14 mouse cellular contexts compared by ENCODE assay signal in the genomic region with DNA sequence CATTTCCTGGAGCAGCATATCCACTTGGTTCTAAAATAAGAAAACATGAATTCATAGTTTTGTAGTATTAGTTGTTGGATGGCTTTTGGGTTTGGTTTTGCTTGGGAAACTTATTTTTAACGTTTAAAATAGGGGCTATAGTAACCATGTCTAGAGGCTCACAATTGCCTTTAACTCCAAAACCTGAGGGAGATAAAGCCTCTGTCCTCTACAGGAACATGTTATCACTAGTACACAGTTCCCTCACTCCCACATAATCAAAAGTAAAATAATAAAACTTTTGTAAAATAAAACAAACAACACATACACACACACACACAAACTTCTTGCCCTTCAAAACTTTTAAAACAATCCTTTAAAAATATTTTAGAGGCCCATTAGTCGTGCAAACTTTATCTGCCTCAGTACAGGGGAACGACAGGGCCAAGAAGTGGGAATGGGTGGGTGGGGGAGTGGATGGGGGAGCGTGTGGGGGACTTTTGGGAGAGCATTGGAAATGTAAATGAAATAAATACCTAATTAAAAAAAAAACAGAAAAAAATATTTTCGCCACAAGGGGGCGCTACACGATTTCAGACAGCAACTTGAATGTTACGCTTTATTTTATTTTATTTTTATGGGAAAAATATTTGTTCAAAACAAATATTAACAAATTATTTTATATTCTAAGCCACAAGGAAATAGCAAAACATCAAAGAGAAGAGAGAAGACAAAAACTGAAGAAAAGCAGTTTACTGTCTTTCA. TPM values are rescaled to one million over a fixed set of nuclear protein-coding genes. Genes with fewer than 3 reads are reported as not detected.
A peak's percentile ranks its signal among the peaks of the same experiment; 100 is the strongest.
DNase-seq lines count a peak whose midpoint lies in the region; ATAC-seq and TF ChIP-seq lines count a peak whose summit lies in the region.
"Had no signal": no experiment of that assay in that cellular context is flagged by ENCODE, and none has a peak within 500 bp of the region (broad histone marks: within the 10 kb centered on the region; RNA-seq: fewer than 3 reads in every experiment).

No protein-coding gene starts in this region.

- ATAC-seq in kidney, postnatal 0 days (replicated peaks; ENCODE audit: low FRiP score, low read depth): no peak
- no peak for ATAC-seq in kidney, embryonic 15.5 days (replicated peaks; ENCODE audit: low FRiP score)
- ATAC-seq: intestine, embryonic 15.5 days had no signal

- no peak overlapping the region for H3K27ac ChIP-seq in kidney, postnatal 0 days
- no peak overlapping the region for H3K27ac ChIP-seq in kidney, embryonic 15.5 days
- no peak overlapping the region for H3K27ac ChIP-seq in forebrain, embryonic 10.5 days
- H3K27ac ChIP-seq: intestine, embryonic 15.5 days; limb, embryonic 12.5 days had no signal

- TF ChIP-seq CTCF in kidney, postnatal 0 days (IDR thresholded peaks at IDR 0.05; ENCODE audit: low read depth): peak; percentile 47
- no peak for TF ChIP-seq CTCF in brain, embryonic 14.5 days (IDR thresholded peaks at IDR 0.05; ENCODE audit: borderline replicate concordance, extremely low read depth, insufficient read depth, insufficient read length)

- H3K9me3 ChIP-seq in kidney, postnatal 0 days (replicated peaks; ENCODE audit: low read length): no peaks in the 10 kb centered on the region
- H3K9me3 ChIP-seq in kidney, embryonic 15.5 days (replicated peaks): no peaks in the 10 kb centered on the region
- H3K9me3 ChIP-seq in forebrain, embryonic 10.5 days: no peaks in the 10 kb centered on the region
- H3K9me3 ChIP-seq: intestine, embryonic 15.5 days; limb, embryonic 12.5 days; megakaryocyte, embryonic 14.5 days had no signal

- no peak overlapping the region for H3K9ac ChIP-seq in kidney, postnatal 0 days (ENCODE audit: low read depth, low read length)
- no peak overlapping the region for H3K9ac ChIP-seq in kidney, embryonic 15.5 days
- H3K9ac ChIP-seq: intestine, embryonic 15.5 days; limb, embryonic 12.5 days had no signal

- no peaks in the 10 kb centered on the region for H3K4me1 ChIP-seq in kidney, postnatal 0 days (replicated peaks; ENCODE audit: insufficient read depth, low read length)
- H3K4me1 ChIP-seq in kidney, embryonic 15.5 days: no peaks in the 10 kb centered on the region
- H3K4me1 ChIP-seq in forebrain, embryonic 10.5 days: no peaks in the 10 kb centered on the region
- H3K4me1 ChIP-seq: intestine, embryonic 15.5 days; limb, embryonic 12.5 days had no signal

- H3K4me3 ChIP-seq in kidney, postnatal 0 days (replicated peaks; ENCODE audit: low read depth, low read length): no peak overlapping the region
- no peak overlapping the region for H3K4me3 ChIP-seq in kidney, embryonic 15.5 days (replicated peaks)
- no peak overlapping the region for H3K4me3 ChIP-seq in forebrain, embryonic 10.5 days
- H3K4me3 ChIP-seq: intestine, embryonic 15.5 days; limb, embryonic 12.5 days; megakaryocyte, embryonic 14.5 days had no signal

- TF ChIP-seq POLR2A in brain, embryonic 14.5 days (IDR thresholded peaks at IDR 0.05; ENCODE audit: borderline replicate concordance, extremely low read depth, insufficient read depth, insufficient read length, poor library complexity, severe bottlenecking): no peak

- no peak overlapping the region for H3K4me2 ChIP-seq in kidney, postnatal 0 days (ENCODE audit: low read length)
- no peak overlapping the region for H3K4me2 ChIP-seq in kidney, embryonic 15.5 days
- H3K4me2 ChIP-seq: intestine, embryonic 15.5 days; limb, embryonic 12.5 days had no signal

- WGBS in kidney, postnatal 0 days: 29% methylated on average over 8 of the region's 8 CpGs
- WGBS in kidney, embryonic 15.5 days: 26% methylated on average over 8 of the region's 8 CpGs
- WGBS in forebrain, embryonic 10.5 days: 29% methylated on average over 8 of the region's 8 CpGs

- DNase-seq in kidney, postnatal 0 days (ENCODE audit: low spot score): no peak
- DNase-seq in thymus, postnatal 4 days: peak; percentile 4
- DNase-seq in thymus, postnatal 25 days: no peak
- DNase-seq in brain, embryonic 14.5 days (ENCODE audit: low read depth): peak; percentile 5
- no peak for DNase-seq in adrenal gland, adult (ENCODE audit: inconsistent age in 2 of 2, low spot score in 1 of 2)
- no peak for DNase-seq in forebrain, embryonic 10.5 days (ENCODE audit: extremely low spot score, low spot score)
- DNase-seq: cerebellum, adult 9-11 months; right cerebral cortex, adult 18-20 months had no signal

- no peaks in the 10 kb centered on the region for H3K36me3 ChIP-seq in kidney, postnatal 0 days (ENCODE audit: insufficient read depth, low read length)
- H3K36me3 ChIP-seq in kidney, embryonic 15.5 days: no peaks in the 10 kb centered on the region
- no peaks in the 10 kb centered on the region for H3K36me3 ChIP-seq in forebrain, embryonic 10.5 days (replicated peaks)
- H3K36me3 ChIP-seq: intestine, embryonic 15.5 days; limb, embryonic 12.5 days had no signal

- no peaks in the 10 kb centered on the region for H3K27me3 ChIP-seq in kidney, postnatal 0 days (ENCODE audit: insufficient read depth, low read length)
- H3K27me3 ChIP-seq in kidney, embryonic 15.5 days: no peaks in the 10 kb centered on the region
- H3K27me3 ChIP-seq in forebrain, embryonic 10.5 days (ENCODE audit: poor library complexity, severe bottlenecking): no peaks in the 10 kb centered on the region
- H3K27me3 ChIP-seq: intestine, embryonic 15.5 days; limb, embryonic 12.5 days; megakaryocyte, embryonic 14.5 days had no signal

RNA-seq across cellular contexts. Expression of gene Tent5d, which starts 1.5 kb away (rescaled TPM):
- polyA plus RNA-seq in kidney, postnatal 0 days (2015; fragmentation: Nextera tagmentation; extraction: Ambion mirVana): 0.26 TPM in 1 of 2 replicates, not detected in the other
- polyA plus RNA-seq in kidney, embryonic 15.5 days (2015; fragmentation: Nextera tagmentation; extraction: Ambion mirVana): 0.21 and 0.40 TPM in 2 replicates
- not detected in 2 replicates for polyA plus RNA-seq in brain, embryonic 14.5 days (2012; rRNA removed)
- 0.33 TPM in 1 of 2 replicates, not detected in the other for polyA plus RNA-seq in forebrain, embryonic 10.5 days (2016; fragmentation: Nextera tagmentation; extraction: Ambion mirVana)
- polyA plus RNA-seq: intestine, embryonic 15.5 days; neural tube, embryonic 11.5 days; urinary bladder, adult 2 months had no signal

RNA-seq across cellular contexts. Expression of gene 2610002M06Rik, which starts 25.2 kb away (rescaled TPM):
- 12.0 and 12.3 TPM in 2 replicates for polyA plus RNA-seq in kidney, postnatal 0 days (2015; fragmentation: Nextera tagmentation; extraction: Ambion mirVana)
- polyA plus RNA-seq in kidney, embryonic 15.5 days (2015; fragmentation: Nextera tagmentation; extraction: Ambion mirVana): 10.5 and 11.1 TPM in 2 replicates
- 13.2 and 16.3 TPM in 2 replicates for polyA plus RNA-seq in brain, embryonic 14.5 days (2012; rRNA removed)
- polyA plus RNA-seq in forebrain, embryonic 10.5 days (2016; fragmentation: Nextera tagmentation; extraction: Ambion mirVana): 6.5 and 7.8 TPM in 2 replicates

Comparison
In these comparisons a context has a peak if more than half of its experiments do, and no peak if none do; other contexts are left out.
1. DNase-seq: peak in thymus, postnatal 4 days (single experiment) and brain, embryonic 14.5 days (single experiment); none in kidney, postnatal 0 days (single experiment), thymus, postnatal 25 days (single experiment), adrenal gland, adult (0 of 2) and forebrain, embryonic 10.5 days (single experiment).